Mouse (Mus musculus) embryo, embryonic 11 days (tissue): ENCODE results near the gene Fhl2.
A peak's percentile ranks its signal among the peaks of the same experiment; 100 is the strongest.
"Not testable (repeated sequence)": the region's sequence is repeated elsewhere in the genome, so short reads cannot be mapped to it uniquely, and the experiment has no call there.

Experiments
- DNase-seq: peaks from one replicate; pipeline ENCODE4 v3.0.0-alpha.2; 2015

Fhl2 gene

DNA sequence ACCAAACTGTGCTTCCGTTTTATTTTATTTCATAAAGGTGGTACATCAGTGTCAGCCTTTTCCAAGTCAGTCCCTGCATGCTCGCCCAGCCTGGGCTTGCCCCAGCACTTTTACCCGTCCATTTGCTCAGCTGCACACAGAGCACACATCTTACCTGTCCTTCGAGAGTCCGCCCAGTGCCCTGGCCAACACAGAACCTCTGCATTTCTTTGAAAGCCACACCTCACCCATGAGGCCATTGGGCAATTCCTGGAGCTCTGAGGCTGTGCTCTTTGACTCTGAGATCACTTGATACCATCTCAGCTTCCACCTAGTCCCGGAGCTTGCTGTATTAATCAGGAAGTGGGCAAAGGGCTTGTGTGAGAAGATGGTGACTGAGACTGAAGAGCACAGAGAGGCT lies 51.4 kb downstream of the Fhl2 start:
- no peak for DNase-seq

DNA sequence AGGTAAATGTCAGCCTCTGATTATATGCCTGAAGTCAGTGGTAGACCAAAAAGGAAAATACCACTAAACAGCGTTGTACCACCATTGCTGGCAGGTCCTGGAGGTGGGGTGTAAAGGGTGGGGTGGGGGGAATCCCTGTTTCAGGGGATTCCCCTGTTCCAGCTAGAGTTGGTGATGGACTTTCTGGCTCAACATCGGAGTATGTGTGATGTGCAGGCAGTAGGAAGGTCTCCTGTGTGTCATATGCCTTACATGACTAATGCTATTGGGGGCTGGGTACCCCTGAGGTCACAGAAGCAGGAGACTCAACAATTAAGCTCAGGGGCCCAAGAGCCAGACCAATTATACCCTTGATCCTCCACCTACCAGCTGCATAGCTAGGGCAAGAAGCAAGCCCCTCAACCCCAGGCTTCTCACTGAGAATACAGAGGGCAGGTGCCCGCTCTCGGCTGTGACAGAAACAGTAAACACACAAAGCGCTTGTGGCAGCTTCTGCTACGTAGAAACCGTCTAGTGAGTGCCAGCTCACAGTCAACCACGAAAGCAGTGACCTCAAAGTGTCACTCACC lies 52.4 kb downstream of the Fhl2 start:
- DNase-seq: no peak

DNA sequence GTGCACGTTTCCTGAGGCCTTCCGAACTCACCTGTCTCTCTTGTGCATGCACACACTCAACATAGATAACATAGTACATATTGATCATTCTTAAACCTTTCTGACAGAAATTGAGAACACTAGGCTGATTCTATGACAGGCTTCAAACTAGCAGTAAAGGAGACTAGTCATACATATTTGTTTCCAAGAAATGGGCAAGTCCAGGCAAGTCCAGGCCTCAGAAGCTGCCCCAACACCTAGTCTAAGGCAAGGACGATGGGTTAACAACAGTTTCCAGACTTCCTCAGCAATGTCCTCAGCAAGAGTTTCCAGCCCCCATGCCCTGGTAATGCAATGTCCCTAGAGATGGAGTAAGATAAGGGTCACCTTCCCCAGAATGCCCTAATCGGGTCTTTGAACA lies 53.0 kb downstream of the Fhl2 start:
- DNase-seq: no peak

DNA sequence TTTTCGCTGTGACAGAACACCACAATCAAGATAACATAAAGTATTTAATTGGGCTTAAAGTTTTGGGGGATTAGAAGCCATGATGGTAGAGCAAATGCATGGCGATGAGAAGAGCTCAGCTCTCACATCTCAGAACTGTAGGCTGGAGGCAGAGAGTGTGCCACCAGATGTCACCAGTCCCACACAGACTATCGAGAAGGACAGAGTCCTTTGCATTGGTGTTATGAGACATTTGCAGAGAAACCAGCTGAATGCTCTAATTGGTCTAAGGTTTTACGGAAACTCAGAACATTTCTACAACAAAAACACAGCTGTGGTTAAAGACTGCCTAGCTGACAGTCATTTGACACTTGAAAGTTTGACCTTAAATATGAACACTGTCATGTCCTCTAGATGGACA lies 53.5 kb downstream of the Fhl2 start:
- DNase-seq: peak; percentile 17

DNA sequence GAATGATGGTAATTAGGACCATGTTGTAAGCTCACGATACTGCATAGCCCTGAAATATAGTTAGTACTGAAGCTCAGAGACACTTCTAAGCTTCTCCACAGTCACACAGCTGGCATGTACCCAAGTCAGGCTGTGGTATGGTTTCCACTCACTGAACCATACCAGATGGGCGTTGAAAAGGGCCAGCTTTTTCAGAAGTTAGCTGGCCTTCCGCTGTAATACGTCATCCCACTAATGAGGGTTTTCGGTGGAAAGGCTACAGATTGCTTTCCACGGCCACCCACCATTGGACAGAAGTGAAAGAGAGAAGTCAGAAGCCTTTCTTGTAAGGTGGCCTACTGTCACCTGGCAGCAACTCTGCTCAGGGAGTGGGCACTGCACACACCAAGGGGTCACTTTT lies 53.9 kb downstream of the Fhl2 start:
- DNase-seq: no peak

DNA sequence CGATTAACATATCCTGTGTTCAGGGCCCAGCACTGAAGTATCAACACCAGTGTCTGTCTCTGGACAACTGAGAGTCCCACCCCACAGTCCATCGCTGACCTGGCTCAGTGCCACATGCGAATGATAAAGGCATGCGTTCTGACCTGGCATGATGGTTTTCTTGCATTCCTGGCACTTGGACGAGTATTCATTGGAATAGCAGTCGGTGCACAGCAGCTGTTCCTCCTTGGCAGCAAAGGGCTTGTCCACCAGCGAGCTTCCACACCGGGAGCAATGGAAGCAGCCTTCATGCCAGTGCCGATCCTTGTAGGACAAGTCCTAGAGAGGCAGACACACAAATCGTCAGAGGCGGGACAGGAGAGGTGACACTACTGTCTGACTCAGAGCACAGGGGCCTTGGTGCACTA lies 55.2 kb downstream of the Fhl2 start:
- DNase-seq: no peak

DNA sequence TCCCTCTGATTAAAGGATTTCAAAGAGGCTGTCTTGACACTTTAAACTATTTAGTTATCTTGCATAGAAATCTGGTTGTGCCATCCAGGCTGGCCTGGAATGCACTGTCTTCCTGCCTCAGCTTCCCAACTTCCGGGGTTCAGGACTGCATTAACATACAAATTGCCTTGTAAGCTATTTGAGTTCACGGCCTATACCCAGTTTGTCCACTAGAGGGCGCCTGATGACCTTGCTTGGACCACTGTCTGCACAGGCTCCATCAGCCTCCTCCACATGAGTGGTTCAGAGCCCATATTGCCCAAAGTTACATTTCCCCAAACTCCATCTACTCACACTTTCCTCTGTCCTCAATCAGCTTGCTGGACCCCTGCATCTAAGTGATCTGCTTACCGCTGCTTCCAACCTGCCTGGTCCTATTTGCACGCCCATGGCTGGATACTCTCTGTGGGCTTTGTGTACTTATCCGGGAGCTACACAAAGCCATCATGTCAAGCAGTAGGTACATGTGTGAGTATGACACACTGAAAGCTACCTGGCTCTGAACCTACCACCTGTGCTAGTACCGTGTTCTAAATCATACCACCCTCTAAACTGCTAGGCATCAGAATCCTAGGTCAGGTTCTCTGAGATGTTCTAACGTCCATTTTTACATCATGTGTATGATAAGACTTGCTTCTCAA lies 57.1 kb downstream of the Fhl2 start:
- DNase-seq: peak; percentile 90

DNA sequence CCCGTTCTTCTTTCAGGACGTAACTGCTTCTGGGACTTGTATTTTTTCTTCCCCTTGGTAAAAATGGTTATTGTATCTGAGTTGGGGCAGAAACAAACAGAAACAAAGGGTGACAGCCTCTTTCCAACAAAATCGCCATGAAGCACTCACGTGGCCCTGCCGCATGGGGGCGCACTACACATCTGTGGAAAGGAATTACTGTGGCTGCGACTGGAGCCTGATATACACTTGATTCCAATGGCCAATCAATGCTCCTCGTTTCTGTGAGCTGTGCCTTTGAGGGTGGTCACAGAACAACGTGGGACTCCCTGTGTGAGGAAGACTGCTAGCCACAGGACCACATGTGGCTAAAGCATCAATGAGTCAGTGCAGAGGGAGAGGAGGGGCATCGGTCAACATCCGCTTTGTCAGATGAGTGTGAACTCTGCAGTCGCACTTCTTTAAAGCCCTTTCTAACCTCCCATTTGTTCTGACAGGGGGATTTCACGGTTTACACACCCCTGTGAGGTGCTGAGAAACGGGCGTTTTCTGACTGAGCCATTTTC lies 58.4 kb downstream of the Fhl2 start:
- DNase-seq: no peak

DNA sequence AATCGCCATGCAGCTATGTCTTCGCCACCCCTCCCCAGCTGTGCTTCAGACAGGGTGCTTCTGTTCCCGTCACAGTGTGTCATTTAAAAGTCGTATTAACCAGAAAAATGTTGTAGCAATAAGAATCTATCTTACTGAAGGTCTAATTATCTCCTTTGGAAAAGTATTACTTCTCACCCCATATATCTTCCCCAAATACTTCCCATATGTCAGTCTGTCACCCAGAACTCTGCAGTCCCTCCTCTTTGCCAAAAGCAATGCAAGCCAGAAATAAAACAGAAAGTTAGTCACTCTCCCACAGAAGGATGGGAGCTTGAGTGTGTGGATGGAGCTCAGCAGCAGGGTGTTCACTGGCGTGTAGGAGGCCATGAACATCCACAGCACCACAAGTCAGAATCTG lies 59.5 kb downstream of the Fhl2 start:
- DNase-seq: no peak

DNA sequence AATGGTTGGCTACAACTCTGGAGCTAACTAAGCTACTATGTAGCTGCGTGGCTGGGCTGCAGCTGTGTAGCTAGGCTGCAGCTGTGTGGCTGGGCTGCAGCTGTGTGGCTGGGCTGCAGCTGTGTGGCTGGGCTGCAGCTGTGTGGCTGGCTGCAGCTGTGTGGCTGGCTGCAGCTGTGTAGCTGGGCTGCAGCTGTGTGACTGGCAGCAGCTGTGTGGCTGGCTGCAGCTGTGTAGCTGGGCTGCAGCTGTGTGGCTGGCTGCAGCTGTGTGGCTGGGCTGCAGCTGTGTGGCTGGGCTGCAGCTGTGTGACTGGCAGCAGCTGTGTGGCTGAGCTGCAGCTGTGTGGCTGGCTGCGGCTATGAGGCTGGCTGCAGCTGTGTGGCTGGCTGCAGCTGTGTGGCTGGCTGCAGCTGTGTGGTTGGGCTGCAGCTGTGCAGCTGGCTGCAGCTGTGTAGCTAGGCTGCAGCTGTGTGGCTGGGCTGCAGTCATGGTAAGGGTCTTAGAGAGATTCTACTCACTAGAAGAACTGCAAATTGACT lies 60.2 kb downstream of the Fhl2 start:
- DNase-seq: not testable (repeated sequence)

DNA sequence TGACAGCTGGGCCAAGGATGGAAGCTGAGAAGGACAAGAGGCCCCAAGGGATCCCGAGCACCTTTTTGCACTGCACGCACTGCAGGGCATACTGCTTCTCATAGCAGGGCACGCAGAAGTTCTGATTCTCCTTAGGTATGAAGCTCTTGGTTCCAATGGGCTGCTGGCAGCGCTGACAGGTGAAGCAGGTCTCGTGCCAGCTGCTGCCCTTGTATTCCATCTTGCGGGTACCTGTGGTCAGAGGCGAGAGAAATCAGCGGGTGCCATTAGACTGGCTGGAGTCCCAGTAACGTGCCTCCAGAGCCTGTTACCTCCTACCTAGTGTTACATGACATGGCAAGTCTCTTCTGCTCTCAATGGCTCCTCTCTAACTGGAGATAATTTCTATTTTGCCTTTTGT lies 65.2 kb downstream of the Fhl2 start:
- DNase-seq: no peak

DNA sequence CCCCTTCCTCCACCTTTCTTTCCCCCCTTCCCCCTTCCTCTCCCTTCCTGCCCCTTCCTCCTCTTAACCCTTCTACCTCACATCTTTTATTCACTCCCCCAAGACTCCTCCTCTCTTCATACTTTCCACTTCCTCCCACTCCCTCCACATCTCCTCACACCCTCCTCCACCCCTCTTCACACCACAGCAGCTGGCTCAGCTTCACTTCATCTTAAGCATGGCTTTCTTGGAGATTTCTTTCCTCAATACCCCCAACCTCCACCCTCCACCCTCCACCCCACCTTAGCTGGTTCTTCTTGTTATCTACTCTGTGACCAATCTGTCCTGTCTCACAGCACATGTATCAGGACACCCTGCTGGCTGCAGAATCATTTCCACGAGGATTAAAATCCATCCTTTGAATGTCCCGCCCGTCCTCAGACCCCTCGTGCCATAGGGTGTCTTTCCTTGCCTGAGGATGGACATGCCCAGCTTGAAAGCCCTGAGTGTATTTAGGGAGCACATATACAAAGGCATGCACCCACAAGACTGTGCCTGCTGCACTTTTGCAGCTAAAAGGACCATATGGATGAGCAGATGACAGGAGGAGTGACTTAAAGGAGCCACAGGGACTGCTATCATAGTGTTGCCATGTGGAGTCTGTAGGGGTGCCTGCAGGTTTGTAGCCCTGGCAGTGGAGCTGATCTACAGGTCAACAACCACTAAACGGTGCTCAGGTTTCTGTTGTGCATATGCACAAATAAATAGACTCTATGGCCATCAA lies 66.4 kb downstream of the Fhl2 start:
- no peak for DNase-seq

DNA sequence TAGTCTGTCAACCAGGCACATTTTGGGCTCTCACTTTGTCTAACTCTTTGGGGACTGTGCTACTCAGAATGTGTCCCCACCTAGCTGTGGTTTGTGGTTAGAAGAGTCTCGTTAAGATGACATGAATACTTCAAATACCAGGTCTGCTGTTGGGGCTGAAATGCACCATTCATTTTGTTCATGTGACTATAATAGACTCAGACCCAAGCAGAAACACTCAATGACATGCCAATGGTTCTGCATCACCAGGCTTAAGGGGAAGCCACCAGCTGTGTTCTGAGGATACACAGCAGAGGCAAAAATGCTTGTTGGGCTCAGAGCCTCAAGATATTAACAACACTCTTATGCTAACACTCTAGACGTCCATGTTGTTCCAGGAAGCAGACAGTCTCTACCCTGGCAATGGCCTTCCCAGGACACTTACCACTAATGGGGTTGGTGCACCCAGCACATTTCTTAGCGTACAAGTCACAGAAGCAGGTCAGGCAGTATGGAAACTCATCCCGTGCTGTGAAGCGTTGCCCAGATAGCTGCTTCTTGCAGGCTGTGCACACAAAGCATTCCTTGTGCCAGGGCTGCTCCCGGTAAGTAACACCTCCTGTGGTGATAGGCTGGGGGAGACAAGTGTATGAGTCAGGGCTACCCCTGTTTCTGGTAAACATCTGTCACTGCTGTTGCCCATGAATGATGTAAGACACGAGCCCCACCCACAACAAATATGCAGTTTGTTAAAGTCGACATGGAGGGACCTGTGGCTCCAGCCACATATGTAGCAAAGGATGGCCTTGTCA lies 68.8 kb downstream of the Fhl2 start:
- no peak for DNase-seq

DNA sequence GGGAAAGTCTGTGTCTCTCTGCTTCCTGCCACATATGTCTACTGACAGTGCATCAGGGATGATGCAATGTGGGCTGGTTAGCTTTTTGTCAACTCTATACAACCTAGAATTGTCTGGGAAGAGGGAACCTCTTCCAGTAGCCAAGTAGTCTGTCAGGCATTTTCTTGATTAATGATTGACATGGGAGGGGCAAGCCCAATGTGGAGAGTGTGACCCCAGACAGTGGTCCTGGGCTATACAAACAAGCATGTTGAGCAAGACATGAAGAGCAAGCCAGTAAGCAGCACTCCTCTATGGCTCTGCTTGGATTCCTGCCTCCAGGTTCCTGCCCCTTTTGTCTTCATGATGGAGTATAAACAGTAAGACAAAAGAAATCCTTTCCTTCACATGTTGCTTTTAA lies 69.6 kb downstream of the Fhl2 start:
- DNase-seq: no peak

DNA sequence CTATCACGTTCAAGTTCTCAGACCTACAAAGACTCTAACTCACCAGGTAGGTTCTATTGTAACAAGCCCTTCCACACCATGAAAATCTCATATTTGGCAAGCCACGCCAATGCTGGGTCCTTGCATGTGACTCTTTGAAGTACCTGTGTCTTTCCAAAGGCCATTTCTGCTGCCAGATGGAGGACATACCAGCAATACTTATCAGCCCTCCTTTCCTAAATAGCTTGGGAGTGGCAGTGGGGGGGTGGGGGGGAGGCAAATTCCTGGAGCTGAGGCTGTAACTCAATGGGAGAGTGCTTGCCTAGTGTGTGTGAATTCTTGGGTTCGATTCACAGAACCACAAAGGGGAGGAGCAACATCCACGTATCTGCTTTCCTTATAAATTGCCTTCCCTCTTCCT lies 72.1 kb downstream of the Fhl2 start:
- no peak for DNase-seq

DNA sequence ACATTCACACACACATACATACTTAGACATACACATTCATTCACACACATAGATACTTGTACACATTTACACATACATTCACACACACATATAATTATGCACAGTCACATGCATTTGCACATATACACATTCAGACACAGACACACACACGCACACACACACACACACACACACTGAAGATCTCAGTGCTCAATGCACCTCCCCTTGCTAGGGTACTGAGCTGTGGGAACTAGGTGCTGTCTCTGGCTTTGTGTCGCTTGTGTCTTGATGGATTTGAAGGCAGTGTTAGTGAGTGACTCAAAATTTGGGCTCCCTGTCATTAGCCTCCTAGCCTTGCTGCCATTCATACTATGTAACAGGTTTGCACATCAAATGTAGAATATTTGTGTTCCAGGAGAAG lies 74.2 kb downstream of the Fhl2 start:
- no peak for DNase-seq

DNA sequence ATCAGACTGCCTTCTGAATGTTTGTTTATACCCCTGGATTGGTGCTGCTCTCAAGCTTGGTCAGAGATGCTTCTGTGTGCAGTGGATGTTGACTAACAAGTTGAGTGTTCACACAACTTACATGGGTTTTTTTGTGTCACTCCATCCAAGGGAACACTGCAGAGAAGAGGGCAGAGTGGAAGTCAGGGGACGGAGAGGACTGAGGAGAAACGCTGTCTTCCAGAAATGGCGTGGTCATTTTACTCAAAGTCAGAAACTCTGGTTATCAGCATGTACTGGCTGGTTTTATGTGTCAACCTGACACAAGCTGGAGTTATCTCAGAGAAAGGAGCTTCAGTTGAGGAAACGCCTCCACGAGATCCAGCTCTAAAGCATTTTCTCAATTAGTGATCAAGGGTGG lies 75.8 kb downstream of the Fhl2 start:
- no peak for DNase-seq

DNA sequence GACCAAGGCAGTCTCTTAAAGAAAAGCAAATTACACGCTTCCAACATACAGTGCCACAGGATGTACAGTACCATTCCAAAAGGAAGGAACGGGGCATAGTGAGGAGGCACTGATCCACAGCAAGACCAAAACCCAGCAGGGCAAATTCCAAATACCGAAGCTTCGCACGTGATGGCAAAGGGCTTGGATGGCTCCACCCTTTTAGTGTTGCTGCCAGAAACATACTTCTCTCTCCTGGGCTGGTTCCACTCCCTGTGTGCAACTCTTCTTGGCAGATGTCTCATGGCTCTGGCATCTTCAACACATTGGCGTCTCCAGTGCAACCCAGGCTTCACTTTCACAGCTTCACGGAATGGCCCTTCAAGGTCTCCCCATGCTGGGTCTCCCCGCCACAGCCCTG lies 79.3 kb downstream of the Fhl2 start:
- no peak for DNase-seq

DNA sequence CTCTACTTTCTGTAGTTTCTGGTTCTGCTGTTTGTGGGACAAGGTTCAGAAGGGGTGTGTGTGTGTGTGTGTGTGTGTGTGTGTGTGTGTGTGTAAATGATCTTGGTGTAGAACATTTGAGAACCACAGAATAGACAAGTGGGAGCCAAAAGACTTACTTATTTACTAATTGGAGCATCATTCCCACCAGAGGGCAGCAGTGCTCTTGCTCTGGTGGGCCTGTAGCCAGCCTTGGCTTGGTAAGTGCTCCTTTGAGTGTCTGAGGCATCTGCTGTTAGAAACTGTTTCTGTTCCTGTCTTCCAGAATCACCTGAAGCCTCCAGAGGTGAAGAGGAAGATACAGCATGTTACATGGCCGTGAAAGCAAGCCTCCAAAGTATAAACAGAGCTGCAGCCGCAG lies 83.9 kb downstream of the Fhl2 start:
- DNase-seq: peak; percentile 70

DNA sequence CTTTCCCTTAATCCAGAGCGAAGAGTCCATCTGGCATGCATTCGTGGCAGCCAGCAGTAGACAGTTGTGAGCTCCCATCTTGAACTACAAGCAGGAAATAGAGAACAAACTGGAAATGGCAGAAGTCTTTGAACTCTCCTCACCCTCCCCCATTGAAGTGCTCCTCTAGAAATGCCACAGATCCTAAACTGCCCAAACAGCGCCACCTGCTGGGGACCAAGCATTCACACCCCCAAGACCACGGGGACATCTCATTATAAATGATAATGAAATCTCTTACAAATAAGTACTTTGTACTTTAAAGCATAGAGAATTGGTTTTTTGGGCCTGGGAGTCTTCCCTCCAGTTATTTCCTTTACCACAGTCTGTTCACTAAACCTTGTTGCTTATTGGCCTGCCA lies 86.2 kb downstream of the Fhl2 start:
- DNase-seq: peak; percentile 54

DNA sequence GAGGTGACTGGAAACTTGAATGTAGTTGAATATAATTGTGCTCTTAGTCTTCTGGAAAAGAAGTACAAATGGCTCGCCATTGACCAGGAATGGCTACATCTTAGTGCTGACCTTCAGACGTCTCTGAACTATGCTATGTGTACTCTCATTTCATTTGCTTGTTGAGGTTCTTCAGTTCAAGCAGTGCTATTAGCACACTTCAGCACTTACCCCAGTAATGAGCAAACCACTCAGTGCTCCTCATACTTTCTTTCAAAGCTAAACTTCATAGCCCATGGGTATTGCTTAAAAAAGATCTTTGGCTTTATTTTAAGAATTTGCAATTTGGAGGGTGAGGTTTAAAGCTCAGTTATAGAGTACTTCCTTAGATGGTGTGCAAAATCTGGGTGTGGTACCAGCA lies 88.1 kb downstream of the Fhl2 start:
- DNase-seq: no peak

DNA sequence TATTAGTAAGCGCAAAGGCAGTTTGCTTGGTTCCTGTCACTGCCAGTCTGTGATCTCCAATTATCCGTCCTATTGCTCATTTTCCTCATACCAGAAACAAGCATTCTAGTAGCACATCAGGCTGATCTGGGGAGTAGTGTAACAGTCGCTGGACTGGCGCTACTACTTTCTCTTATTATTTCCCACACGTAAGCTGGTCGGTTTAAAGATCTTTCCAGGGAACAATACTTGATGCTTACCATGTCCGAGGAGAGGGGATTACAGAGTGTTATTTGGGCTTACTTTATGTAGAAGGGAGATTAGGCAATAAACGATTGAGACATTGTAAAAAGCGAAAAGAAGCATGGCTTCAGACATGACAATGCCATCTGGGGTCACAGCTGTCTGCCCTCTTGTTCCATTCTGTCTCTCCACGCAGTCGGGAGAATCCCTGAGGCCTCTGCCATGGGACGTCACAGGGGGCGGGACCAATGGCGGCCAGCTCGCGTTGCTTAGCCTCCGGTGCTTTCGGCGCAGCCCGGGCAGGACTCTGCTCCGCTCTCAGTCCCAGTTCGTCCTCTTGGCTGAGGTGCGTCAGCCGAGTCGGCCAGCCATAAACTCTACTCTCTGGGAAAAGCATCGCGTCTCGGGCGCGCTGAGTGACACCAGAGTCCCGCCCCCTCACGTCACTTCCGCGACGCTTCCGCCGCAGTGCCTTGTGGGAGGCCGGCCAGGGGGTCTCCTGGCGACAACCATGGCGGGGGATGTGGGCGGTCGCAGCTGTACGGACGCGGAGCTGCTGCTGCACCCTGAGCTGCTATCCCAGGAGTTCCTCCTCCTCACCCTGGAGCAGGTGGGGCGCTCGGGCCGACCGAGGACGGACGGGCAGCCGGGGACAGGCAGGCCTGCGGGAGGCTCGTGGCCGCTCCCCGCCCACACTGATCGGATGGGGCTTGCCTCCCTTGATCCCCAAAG lies 98.5 kb downstream of the Fhl2 start, which contains the start of the genes Tgfbrap1 and AI597479:
Gene Tgfbrap1, minus strand, starts transcription at position 607 of the 954 bp plus-strand sequence.
Gene AI597479, plus strand, starts transcription at position 680 of the 954 bp plus-strand sequence.
- DNase-seq: peak; percentile 96
